Mouse (Mus musculus) heart, embryonic 11.5 days (tissue): Measurements from ENCODE around the gene Yars2. TPM values are rescaled to one million over a fixed set of nuclear protein-coding genes. Genes with fewer than 3 reads are reported as not detected.

ENCODE experiments used
- ATAC-seq: fragments of 200-750 bp; cut with Nextera tagmentation; replicated peaks from 2 replicates; pipeline ENCODE4 v1.8.0; 2017; ENCODE audit warnings: moderate library complexity; ENCODE audit not compliant: insufficient number of reproducible peaks, low FRiP score, low TSS enrichment
- H3K27ac ChIP-seq: fragments of 300-500 bp; sonication (generic); 2 replicates; pipeline ENCODE4 v1.5.1; 2014; ENCODE audit warnings: mild to moderate bottlenecking, low read depth, low read length
- H3K27me3 ChIP-seq: fragments of 300-500 bp; sonication (generic); 2 replicates; pipeline ENCODE4 v1.6.1; 2014; ENCODE audit warnings: mild to moderate bottlenecking, low read length, mixed read lengths; ENCODE audit not compliant: control insufficient read depth, insufficient read depth
- H3K36me3 ChIP-seq: fragments of 300-500 bp; sonication (generic); 2 replicates; pipeline ENCODE4 v1.6.1; 2014; ENCODE audit warnings: mild to moderate bottlenecking, low read length, moderate library complexity, mixed read lengths; ENCODE audit not compliant: control insufficient read depth, insufficient read depth
- H3K4me1 ChIP-seq: fragments of 300-500 bp; sonication (generic); 2 replicates; pipeline ENCODE4 v1.6.1; 2014; ENCODE audit warnings: low read length; ENCODE audit not compliant: control insufficient read depth, insufficient read depth
- H3K4me2 ChIP-seq: fragments of 300-500 bp; sonication (generic); 2 replicates; pipeline ENCODE4 v1.6.1; 2014; ENCODE audit warnings: mild to moderate bottlenecking, moderate library complexity
- H3K4me3 ChIP-seq: fragments of 300-500 bp; sonication (generic); 2 replicates; pipeline ENCODE4 v1.5.1; 2014; ENCODE audit warnings: low read depth, low read length
- H3K9ac ChIP-seq: fragments of 300-500 bp; sonication (generic); 2 replicates; pipeline ENCODE4 v1.6.1; 2014; ENCODE audit warnings: mild to moderate bottlenecking, low read depth, low read length, moderate library complexity
- H3K9me3 ChIP-seq: fragments of 300-500 bp; sonication (generic); replicated peaks from 2 replicates; pipeline ENCODE4 v1.6.1; 2016; ENCODE audit warnings: low read length; ENCODE audit not compliant: control insufficient read depth
- WGBS: fragments of 180-500 bp; shearing (Covaris S2); extraction: QIAGEN DNeasy Blood & Tissue Kit; methylation state at CpG from one replicate; pipeline ENCODE4 v1.1.7; 2014; ENCODE audit not compliant: insufficient replicate concordance; 5-methylcytosine and 5-hydroxymethylcytosine counted together
- polyA plus RNA-seq: library from polyadenylated mRNA; unstranded; fragments of >200 nt; fragmentation: Nextera tagmentation; extraction: Ambion mirVana; gene quantifications from 2 replicates; pipeline ENCODE4 v1.2.1, GENCODE M21; 2014

The Yars2 gene
- polyA plus RNA-seq, 1 experiment from 2014 or later: 43.7 TPM

- Histone ChIP-seq H3K4me2 (no peak overlapping the region), H3K27ac (no peak overlapping the region), H3K4me1 (peaks cover 3% of the 10 kb centered on the region; the same call in 1 of the 2 replicates), H3K9me3 (no peaks in the 10 kb centered on the region), H3K36me3 (peaks cover 7% of the 10 kb centered on the region; the same call in 1 of the 2 replicates), H3K4me3 (no peak overlapping the region), H3K9ac (no peak overlapping the region), H3K27me3 (no peaks in the 10 kb centered on the region)
- 69% methylated on average over 3 of the region's 3 CpGs for WGBS
- ATAC-seq: no peak
Observed at GRCm38 (mm10) chr16:16272978-16273377, 29.8 kb upstream of the Yars2 start.

- no peak overlapping the region for H3K9ac ChIP-seq
- 84% methylated on average over 6 of the region's 6 CpGs for WGBS
- ATAC-seq: no peak
- no peaks in the 10 kb centered on the region for H3K27me3 ChIP-seq
- H3K36me3 ChIP-seq: peaks cover 7% of the 10 kb centered on the region; the same call in 1 of the 2 replicates
- no peak overlapping the region for H3K4me3 ChIP-seq
- no peak overlapping the region for H3K4me2 ChIP-seq
- peaks cover 3% of the 10 kb centered on the region; the same call in 1 of the 2 replicates for H3K4me1 ChIP-seq
- no peaks in the 10 kb centered on the region for H3K9me3 ChIP-seq
- H3K27ac ChIP-seq: no peak overlapping the region
Observed at GRCm38 (mm10) chr16:16273752-16274151, 29.0 kb upstream of the Yars2 start.

- H3K9me3 ChIP-seq: no peaks in the 10 kb centered on the region
- H3K4me2 ChIP-seq: peak overlapping the region; percentile 79
- peaks cover 10% of the 10 kb centered on the region for H3K4me1 ChIP-seq
- H3K27ac ChIP-seq: peak overlapping the region; percentile 95
- H3K36me3 ChIP-seq: peaks cover 7% of the 10 kb centered on the region
- peak; percentile 71 for ATAC-seq
- H3K4me3 ChIP-seq: peak overlapping the region; percentile 93
- WGBS: under 1% methylated on average over 59 of the region's 61 CpGs
- no peaks in the 10 kb centered on the region for H3K27me3 ChIP-seq
- H3K9ac ChIP-seq: peak overlapping the region; percentile 94
Observed at GRCm38 (mm10) chr16:16303138-16303827, 518 bp downstream of the Yars2 start.

- peaks cover 10% of the 10 kb centered on the region for H3K4me1 ChIP-seq
- peak overlapping the region; percentile 79 for H3K4me2 ChIP-seq
- H3K27ac ChIP-seq: peak overlapping the region; percentile 95; the same call in 1 of the 2 replicates
- no peaks in the 10 kb centered on the region for H3K9me3 ChIP-seq
- WGBS: 16% methylated on average over 7 of the region's 7 CpGs
- H3K9ac ChIP-seq: peak overlapping the region; percentile 94
- ATAC-seq: no peak
- H3K4me3 ChIP-seq: peak overlapping the region; percentile 93
- H3K27me3 ChIP-seq: no peaks in the 10 kb centered on the region
- H3K36me3 ChIP-seq: peaks cover 9% of the 10 kb centered on the region
Observed at GRCm38 (mm10) chr16:16303888-16304287, 1.1 kb downstream of the Yars2 start.

- Histone ChIP-seq H3K4me2 (no peak overlapping the region), H3K9me3 (no peaks in the 10 kb centered on the region), H3K27me3 (no peaks in the 10 kb centered on the region), H3K9ac (no peak overlapping the region), H3K4me1 (no peaks in the 10 kb centered on the region), H3K36me3 (peaks cover 24% of the 10 kb centered on the region), H3K4me3 (no peak overlapping the region), H3K27ac (no peak overlapping the region)
- 86% methylated on average over 5 of the region's 5 CpGs for WGBS
- no peak for ATAC-seq
Observed at GRCm38 (mm10) chr16:16311319-16311718, 8.6 kb downstream of the Yars2 start.

- no peak overlapping the region for H3K4me2 ChIP-seq
- no peaks in the 10 kb centered on the region for H3K4me1 ChIP-seq
- no peak for ATAC-seq
- peaks cover 15% of the 10 kb centered on the region for H3K36me3 ChIP-seq
- no peaks in the 10 kb centered on the region for H3K27me3 ChIP-seq
- H3K9ac ChIP-seq: no peak overlapping the region
- H3K9me3 ChIP-seq: no peaks in the 10 kb centered on the region
- WGBS: 86% methylated on average over 5 of the region's 5 CpGs
- H3K27ac ChIP-seq: no peak overlapping the region
- H3K4me3 ChIP-seq: no peak overlapping the region
Observed at GRCm38 (mm10) chr16:16325775-16326336, 23.1 kb downstream of the Yars2 start.

GRCm38 (mm10) chr16:16346420-16346819, 43.7 kb downstream of the Yars2 start:
- no peak overlapping the region for H3K27ac ChIP-seq
- H3K36me3 ChIP-seq: no peaks in the 10 kb centered on the region
- WGBS: 92% methylated on average over 5 of the region's 5 CpGs
- H3K4me1 ChIP-seq: no peaks in the 10 kb centered on the region
- no peaks in the 10 kb centered on the region for H3K27me3 ChIP-seq
- no peaks in the 10 kb centered on the region for H3K9me3 ChIP-seq
- H3K4me2 ChIP-seq: no peak overlapping the region
- no peak overlapping the region for H3K4me3 ChIP-seq
- ATAC-seq: no peak
- no peak overlapping the region for H3K9ac ChIP-seq

- WGBS: 4% methylated on average over 6 of the region's 6 CpGs
- H3K27ac ChIP-seq: peak overlapping the region; percentile 98
- H3K27me3 ChIP-seq: no peaks in the 10 kb centered on the region
- H3K9me3 ChIP-seq: no peaks in the 10 kb centered on the region
- H3K9ac ChIP-seq: peak overlapping the region; percentile 95; the same call in 1 of the 2 replicates
- no peaks in the 10 kb centered on the region for H3K4me1 ChIP-seq
- peak overlapping the region; percentile 80 for H3K4me3 ChIP-seq
- ATAC-seq: no peak
- peak overlapping the region; percentile 63 for H3K4me2 ChIP-seq
- no peaks in the 10 kb centered on the region for H3K36me3 ChIP-seq
Observed at GRCm38 (mm10) chr16:16357908-16358307, 55.1 kb downstream of the Yars2 start.
